Mouse (Mus musculus) hindlimb bud, embryonic 11.5 days (tissue): Measurements from ENCODE around the gene Rangrf.
"Not testable (repeated sequence)": the region's sequence is repeated elsewhere in the genome, so short reads cannot be mapped to it uniquely, and the experiment has no call there.

ENCODE experiments used
- DNase-seq: peaks from one replicate; pipeline ENCODE4 v3.0.0-alpha.2; 2012; ENCODE audit warnings: low read depth, low spot score; ENCODE audit errors: extremely low spot score

Rangrf gene

GRCm38 (mm10) chr11:68979320-68979733, 4.3 kb upstream of the Rangrf start:
- DNase-seq: no peak

DNA sequence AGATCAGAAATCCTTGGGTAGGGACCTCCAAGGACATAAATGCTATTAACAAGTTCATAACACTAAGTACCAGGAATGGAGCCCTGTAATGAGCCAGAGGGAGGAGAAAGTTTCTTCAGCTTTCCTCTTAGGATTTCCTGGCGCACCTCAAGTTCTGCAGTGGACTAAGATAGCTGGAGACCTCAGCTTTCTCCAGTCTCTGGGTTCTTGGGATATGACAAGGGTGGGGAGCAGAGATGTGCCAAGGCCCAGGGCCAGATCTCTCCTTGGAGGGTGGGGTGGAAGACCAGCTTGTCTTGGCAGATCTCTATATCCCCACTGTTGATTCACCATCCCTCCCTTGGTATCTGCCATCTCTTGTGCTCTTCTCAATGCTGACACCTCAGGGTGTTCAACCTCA, 616 bp upstream of the Rangrf start:
- DNase-seq: no peak

DNA sequence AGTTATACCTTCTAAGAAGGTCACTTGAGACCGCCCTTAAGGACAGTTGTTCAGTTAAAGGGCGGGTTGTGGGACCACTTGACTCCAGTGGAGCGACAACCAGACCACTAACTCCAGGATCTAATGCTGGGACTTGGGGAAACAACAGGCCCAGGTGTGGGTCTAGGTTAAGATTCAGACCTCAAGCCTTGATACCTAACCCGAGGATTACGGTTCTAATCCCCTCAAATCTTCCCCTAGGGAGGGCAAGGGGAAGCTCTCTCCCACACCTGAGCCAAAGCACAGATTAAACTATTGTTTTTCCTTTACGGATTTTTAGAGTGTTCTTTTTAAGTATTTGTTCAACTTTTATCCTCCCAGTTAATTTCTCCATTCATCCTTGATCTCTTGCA, 930 bp downstream of the Rangrf start:
- DNase-seq: no peak

DNA sequence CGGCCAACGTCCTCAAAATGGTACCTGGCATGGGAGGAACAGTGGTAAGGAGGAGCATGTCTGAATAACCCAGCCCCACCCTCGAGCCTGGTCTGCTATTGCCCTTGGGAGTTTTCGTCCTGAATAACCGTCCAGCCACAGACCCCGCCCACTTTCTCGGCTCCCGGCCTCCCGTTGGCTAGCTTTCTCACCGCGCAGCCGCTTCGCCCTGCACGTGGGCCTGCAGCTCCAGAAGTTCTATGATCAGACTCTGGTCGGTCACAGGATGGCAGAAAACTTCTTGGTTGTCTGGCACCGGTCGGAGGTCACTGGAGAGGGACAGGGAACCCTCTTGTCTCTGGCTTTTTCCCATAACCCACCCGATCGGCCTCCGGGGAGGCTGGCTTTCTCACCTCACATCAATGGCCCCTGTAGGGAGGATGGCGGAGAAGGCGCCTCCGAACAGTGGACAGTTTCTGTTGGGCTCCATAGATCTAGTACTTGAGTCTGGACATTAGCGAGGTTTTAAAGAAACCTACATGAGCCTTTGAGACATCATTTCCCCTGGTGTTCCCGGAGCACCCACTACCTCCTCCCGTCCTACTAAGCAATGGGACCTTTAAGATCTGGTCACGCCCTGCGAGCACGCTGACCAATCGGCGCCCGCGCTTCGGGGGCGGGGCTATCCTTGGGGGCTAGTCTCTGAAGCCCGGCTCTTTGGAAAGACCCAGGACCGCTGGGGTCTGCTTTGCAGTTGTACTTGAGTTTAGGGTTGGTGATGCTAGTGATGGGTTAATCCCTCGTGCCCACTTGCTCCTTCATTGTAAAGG, 1.5 kb downstream of the Rangrf start:
- DNase-seq: peak; percentile 61

DNA sequence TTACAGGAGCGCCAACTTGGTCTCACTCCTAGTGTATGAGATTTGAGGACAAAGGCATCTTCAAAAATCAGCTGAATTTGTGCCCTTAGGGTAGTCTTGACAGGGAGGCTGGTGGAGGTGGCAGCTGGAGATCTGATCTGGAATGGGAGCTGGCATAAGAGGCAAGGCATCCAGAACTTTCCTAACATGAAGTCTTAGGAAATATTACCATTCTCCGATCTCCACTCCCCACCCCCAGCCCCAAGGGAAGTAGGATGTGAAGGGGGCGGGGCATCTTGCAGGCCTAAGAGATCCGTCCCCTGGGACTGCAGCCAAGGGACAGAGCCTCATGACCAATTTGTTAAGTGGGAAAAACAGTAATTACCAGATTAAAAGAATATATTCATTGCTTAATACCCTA, 4.8 kb downstream of the Rangrf start:
- DNase-seq: no peak

DNA sequence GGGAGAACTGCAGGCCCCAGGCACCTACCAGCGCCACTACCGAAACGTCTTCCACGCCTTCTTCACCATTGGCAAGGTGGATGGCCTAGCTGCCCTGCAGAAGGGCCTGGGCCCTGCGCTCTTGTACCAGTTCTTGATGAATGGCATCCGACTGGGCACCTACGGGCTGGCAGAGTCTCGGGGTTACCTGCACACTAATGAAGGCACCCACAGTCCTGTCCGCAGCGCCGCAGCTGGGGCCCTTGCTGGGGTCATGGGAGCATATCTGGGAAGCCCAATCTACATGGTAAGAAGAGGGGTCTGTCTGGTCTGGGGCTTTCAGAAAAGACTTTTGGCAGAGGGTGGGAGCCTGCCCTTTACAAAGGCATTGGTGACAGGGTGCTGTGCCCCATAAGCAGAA, 6.2 kb downstream of the Rangrf start:
- DNase-seq: no peak

DNA sequence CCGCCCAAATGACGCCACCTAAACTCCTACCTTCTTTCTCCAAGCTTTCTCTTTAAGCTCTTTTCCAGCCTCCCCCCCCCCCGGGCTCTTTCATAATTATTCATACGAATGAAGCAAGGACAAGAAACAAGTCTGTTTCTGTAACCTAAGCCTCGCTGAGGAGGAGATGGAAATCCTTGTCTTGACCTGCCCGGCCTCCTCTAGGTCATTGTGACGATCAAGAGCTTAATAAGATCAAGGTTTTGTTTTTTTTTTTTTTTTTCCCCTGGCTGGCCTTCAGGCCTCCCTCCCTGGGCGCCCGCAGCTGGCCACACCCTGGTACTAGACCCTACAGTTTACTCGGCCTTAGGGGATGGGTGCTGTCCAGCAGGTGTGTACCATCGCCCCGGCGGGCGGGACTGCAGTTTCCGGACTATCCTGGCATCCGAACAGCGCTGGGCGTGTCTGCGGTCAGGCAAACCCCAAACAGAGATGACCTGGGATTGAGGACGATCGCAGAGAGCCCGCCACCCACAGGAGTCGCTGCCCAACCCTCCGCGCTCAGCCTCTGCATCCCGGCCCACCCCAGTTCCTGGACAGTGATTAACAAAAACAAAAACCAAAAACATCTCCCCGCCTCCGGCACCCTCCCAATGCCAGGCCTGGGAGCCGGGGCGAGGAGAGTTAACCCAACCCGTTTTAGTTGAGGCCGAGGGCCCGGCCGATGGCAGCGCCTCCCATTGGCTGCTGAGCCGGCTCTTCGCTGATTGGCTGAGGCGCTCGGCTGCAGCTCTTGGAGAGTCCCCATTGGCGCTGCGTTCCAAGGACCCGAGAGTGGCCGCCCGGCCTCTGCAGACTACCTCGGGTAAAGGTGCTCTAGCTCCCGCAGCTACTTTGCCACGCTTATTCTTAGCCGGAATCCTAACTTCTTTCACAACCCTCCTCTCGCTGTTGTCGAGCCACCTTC, 7.4 kb downstream of the Rangrf start, which contains the start of gene Slc25a35:
TSS of gene Slc25a35 (plus strand) at position 795 of the 946 bp plus-strand sequence.
- peak; percentile 52 for DNase-seq

DNA sequence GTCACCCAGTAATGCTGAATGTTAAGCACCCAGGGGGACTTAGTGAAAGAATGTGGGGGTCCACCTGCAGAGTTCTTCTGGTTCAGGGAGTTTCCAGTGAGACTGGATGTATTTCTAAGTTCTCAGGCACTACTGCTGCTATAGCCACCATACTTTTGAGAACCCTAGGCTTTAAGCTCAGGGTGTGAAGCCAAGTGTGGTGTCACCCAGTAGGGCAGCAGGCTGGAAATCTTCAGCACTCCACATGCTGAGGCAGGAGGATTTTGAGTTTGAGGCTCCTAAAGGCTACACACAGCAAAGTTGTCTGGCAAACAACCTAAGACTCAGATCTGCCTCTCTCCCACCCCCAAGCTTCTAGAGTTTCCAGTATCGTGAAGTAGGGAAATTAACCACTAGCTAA, 8.4 kb downstream of the Rangrf start:
- DNase-seq: no peak

GRCm38 (mm10) chr11:68965845-68966244, 9.1 kb downstream of the Rangrf start:
- DNase-seq: no peak

- no peak for DNase-seq
Measured at GRCm38 (mm10) chr11:68965050-68965449, 9.9 kb downstream of the Rangrf start.

- DNase-seq: no peak
Measured at GRCm38 (mm10) chr11:68963405-68963804, 11.6 kb downstream of the Rangrf start.

DNA sequence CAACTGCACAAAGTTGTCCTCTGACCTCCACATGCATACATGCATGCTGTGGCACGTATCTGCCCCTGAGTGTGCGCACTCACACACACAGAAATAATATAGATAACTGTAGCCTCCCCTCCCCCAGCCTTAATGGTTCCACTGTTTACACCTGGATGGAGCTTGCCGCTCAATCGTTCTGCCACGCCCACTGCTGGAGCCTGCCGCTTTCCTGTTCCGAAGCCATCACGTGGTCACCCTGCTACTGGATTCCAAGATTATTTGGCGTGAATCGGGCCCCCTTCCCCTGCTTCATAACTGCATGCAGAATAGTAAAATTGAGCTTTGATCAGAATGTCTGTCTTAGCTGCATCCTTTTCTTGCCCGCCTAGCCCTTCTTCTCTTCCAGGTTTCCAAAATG, 12.8 kb downstream of the Rangrf start:
- DNase-seq: not testable (repeated sequence)

GRCm38 (mm10) chr11:68961596-68961995, 13.4 kb downstream of the Rangrf start:
- no peak for DNase-seq

GRCm38 (mm10) chr11:68957971-68958370, 17.0 kb downstream of the Rangrf start:
- DNase-seq: no peak

- no peak for DNase-seq
Measured at GRCm38 (mm10) chr11:68957308-68957707, 17.7 kb downstream of the Rangrf start, which contains the start of gene Arhgef15. Gene Arhgef15 (minus strand): TSS chr11:68957480.

- no peak for DNase-seq
Measured at GRCm38 (mm10) chr11:68956697-68957096, 18.3 kb downstream of the Rangrf start.

GRCm38 (mm10) chr11:68956107-68956506, 18.9 kb downstream of the Rangrf start:
- DNase-seq: no peak

DNA sequence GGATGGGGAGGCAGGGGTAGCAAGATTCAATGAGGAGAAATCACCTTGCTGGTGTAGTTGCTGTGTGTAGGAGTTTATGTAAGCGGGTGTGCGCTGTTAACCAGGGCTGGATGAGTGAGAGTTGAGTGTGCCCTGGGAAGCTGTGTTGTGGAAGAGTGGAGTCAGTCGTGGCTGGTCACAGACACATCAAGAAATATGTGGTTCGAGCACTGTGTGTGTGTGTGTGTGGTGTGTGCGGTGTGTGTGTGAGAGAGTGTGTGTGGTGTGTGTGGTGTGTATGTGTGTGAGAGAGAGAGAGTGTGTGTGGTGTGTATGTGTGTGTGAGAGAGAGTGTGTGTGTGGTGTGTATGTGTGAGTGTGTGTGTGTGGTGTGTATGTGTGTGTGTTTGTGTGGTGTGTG, 19.5 kb downstream of the Rangrf start:
- DNase-seq: no peak

DNA sequence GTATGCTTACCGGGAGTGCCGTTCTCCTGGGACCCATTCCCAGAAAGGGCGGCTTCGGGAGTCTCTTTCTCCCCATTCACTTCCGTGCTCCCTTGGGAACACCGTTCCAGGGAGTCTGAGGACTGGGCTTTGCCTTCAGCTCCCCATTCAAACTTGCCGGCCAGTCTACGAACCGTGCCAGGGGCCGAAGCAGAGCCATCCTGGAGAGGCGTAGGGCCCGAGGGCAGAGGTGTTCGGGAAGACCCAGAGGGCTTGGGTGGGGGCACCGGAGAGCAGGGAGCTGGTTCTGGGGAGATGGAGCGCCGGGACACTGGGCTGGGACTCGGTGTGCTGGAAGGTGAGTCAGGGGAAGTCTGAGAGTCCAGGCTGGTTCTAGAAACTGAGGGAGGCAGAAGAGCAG, 20.6 kb downstream of the Rangrf start:
- DNase-seq: no peak

GRCm38 (mm10) chr11:68953903-68954302, 21.1 kb downstream of the Rangrf start:
- DNase-seq: no peak

DNA sequence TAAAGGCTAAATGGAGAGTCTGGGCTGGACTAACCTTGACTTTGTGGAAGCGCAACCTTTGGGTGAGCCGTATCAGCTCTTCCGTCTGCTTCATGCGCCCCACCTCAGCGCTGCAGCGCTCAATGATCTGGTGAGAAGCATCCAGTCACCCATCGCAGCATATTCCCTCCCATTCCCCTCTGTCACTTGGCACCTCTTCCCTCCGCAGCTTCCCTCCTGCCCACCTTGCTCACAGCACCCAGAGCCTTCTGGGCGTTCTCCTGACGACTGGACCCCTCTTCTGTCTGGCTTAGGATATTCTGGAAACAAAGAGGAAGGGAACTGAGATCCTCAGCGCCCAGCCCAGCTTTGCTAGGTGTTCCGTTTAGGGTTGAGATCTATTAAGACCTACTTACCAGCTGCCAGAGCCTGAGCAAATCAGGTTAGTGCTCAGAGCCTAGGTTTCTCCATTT, 27.4 kb downstream of the Rangrf start:
- DNase-seq: no peak
